24 mouse cellular contexts compared by ENCODE assay signal in the genomic region with DNA sequence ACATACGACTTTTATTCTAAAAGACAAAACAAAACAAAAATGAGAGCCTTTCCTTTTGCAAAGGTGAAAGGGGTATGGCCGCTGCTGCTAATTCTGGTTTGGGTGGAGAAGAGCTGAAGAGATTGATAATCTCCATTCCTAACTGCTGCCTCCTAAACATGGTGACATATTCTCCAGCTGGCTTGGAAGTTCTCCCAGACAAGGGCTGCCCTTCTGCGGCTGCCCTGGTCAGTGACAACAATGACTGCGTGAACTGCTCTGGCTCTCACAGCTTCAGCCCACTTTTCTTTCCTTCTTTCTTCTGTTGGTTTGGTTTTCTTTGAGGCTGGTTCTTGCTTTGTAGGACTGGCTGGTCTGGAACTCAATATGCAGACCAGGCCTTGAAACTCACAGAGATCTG.
DNase-seq lines count a peak whose midpoint lies in the region; ATAC-seq and TF ChIP-seq lines count a peak whose summit lies in the region.
"Had no signal": no experiment of that assay in that cellular context is flagged by ENCODE, and none has a peak within 500 bp of the region (broad histone marks: within the 10 kb centered on the region; RNA-seq: fewer than 3 reads in every experiment).

No protein-coding gene starts in this region.

- H3K4me1 ChIP-seq in heart, embryonic 10.5 days = peaks cover 23% of the 10 kb centered on the region
- no peaks in the 10 kb centered on the region; the same call in 1 of the 2 replicates for H3K4me1 ChIP-seq in lung, postnatal 0 days (ENCODE audit: insufficient read depth, low read depth, low read length)
- H3K4me1 ChIP-seq: embryonic facial prominence, embryonic 15.5 days had no signal

- no peak overlapping the region for H3K4me2 ChIP-seq in lung, postnatal 0 days (replicated peaks; ENCODE audit: low read depth, low read length)
- H3K4me2 ChIP-seq: embryonic facial prominence, embryonic 15.5 days; hindbrain, embryonic 12.5 days had no signal

- H3K4me3 ChIP-seq in heart, embryonic 10.5 days = no peak overlapping the region
- no peak overlapping the region for H3K4me3 ChIP-seq in lung, postnatal 0 days (ENCODE audit: low read depth, low read length)
- H3K4me3 ChIP-seq: embryonic facial prominence, embryonic 15.5 days; erythroblast, embryonic 14.5 days; forebrain, embryonic 10.5 days; gastrocnemius, adult 2 months; hindbrain, embryonic 12.5 days had no signal

- H3K9ac ChIP-seq in lung, postnatal 0 days (replicated peaks; ENCODE audit: low read depth) = no peak overlapping the region
- H3K9ac ChIP-seq: embryonic facial prominence, embryonic 15.5 days; hindbrain, embryonic 12.5 days had no signal

- H3K9me3 ChIP-seq in heart, embryonic 10.5 days = no peaks in the 10 kb centered on the region
- no peaks in the 10 kb centered on the region for H3K9me3 ChIP-seq in lung, postnatal 0 days (ENCODE audit: low read length)
- H3K9me3 ChIP-seq: embryonic facial prominence, embryonic 15.5 days; forebrain, embryonic 10.5 days; hindbrain, embryonic 12.5 days had no signal

- H3K27ac ChIP-seq in heart, embryonic 10.5 days = no peak overlapping the region
- 0 out of 2 replicates have a peak overlapping the region, but pooled peaks have one; percentile 27 for H3K27ac ChIP-seq in lung, postnatal 0 days (ENCODE audit: low read length)
- H3K27ac ChIP-seq: embryonic facial prominence, embryonic 15.5 days; forebrain, embryonic 10.5 days; gastrocnemius, adult 2 months; hindbrain, embryonic 12.5 days had no signal

- no peak for TF ChIP-seq EP300 in lung, postnatal 0 days (IDR thresholded peaks at IDR 0.05)

- H3K27me3 ChIP-seq in heart, embryonic 10.5 days (ENCODE audit: insufficient read depth, poor library complexity, severe bottlenecking) = no peaks in the 10 kb centered on the region
- H3K27me3 ChIP-seq in lung, postnatal 0 days (replicated peaks; ENCODE audit: insufficient read depth, low read length) = no peaks in the 10 kb centered on the region
- H3K27me3 ChIP-seq: CH12.LX; embryonic facial prominence, embryonic 15.5 days; hindbrain, embryonic 12.5 days; Patski had no signal

- DNase-seq in heart, adult 11 months = peak; percentile 87
- DNase-seq in heart, postnatal 4 days = no peak
- peak; percentile 40 to 46 for DNase-seq in heart, postnatal 10 days
- DNase-seq in heart, embryonic 10.5 days (ENCODE audit: low spot score) = no peak
- DNase-seq in lung, postnatal 0 days (ENCODE audit: low spot score) = no peak
- DNase-seq in lung, adult 18-20 months = no peak
- no peak for DNase-seq in adrenal gland, postnatal 4 days (ENCODE audit: low spot score in 2 of 2)
- DNase-seq: adrenal gland, adult 2 months; adrenal gland, postnatal 25 days; cerebellum, adult 11 months; cerebellum, adult 8-10 months; embryo, embryonic 11 days; gastrocnemius, adult 2 months; gastrocnemius, postnatal 25 days; heart, postnatal 36 days had no signal

- ATAC-seq in lung, postnatal 0 days = no peak
- ATAC-seq: activated CD4-positive, CD25-positive, alpha-beta regulatory T cell, adult 4 months; inflammation-experienced regulatory T-cells, adult 6 months; intestine, postnatal 0 days; Patski had no signal

- intact Hi-C loops in heart, postnatal 10 days (cut with DNase I) = no loop called here

- H3K36me3 ChIP-seq in heart, embryonic 10.5 days = 0 out of 2 replicates have a peak, but pooled peaks cover 2% of the 10 kb centered on the region
- H3K36me3 ChIP-seq in lung, postnatal 0 days (ENCODE audit: insufficient read depth, low read length) = no peaks in the 10 kb centered on the region
- H3K36me3 ChIP-seq: embryonic facial prominence, embryonic 15.5 days; forebrain, embryonic 10.5 days; hindbrain, embryonic 12.5 days had no signal

- TF ChIP-seq CTCF in lung, postnatal 0 days (IDR thresholded peaks at IDR 0.05) = no peak

- WGBS in heart, embryonic 10.5 days = 91% methylated on average over 4 of the region's 4 CpGs
- WGBS in lung, postnatal 0 days = 84% methylated on average over 4 of the region's 4 CpGs

Comparison
In these comparisons a context has a peak if more than half of its experiments do, and no peak if none do; other contexts are left out.
1. DNase-seq: peak in heart, adult 11 months (single experiment) and heart, postnatal 10 days (2 of 2); none in heart, postnatal 4 days (single experiment), heart, embryonic 10.5 days (single experiment), lung, postnatal 0 days (single experiment), lung, adult 18-20 months (0 of 2) and adrenal gland, postnatal 4 days (0 of 2).